Mouse (Mus musculus) brain, embryonic 14.5 days (tissue): ENCODE measurements around the gene Ogfrl1.

Experiments used
- CTCF ChIP-seq: fragments of 200-500 bp; IDR thresholded peaks from 2 replicates; pipeline ENCODE4 v1.5.1; 2012; ENCODE audit warnings: inconsistent platforms, mild to moderate bottlenecking, moderate library complexity, borderline replicate concordance; ENCODE audit not compliant: insufficient read depth, insufficient read length; ENCODE audit errors: extremely low read depth
- POLR2A ChIP-seq: fragments of 200-500 bp; IDR thresholded peaks from 2 replicates; pipeline ENCODE4 v1.6.1; 2012; ENCODE audit warnings: mild to moderate bottlenecking, inconsistent platforms, borderline replicate concordance; ENCODE audit not compliant: poor library complexity, insufficient read depth, insufficient read length, severe bottlenecking; ENCODE audit errors: extremely low read depth

DNA sequence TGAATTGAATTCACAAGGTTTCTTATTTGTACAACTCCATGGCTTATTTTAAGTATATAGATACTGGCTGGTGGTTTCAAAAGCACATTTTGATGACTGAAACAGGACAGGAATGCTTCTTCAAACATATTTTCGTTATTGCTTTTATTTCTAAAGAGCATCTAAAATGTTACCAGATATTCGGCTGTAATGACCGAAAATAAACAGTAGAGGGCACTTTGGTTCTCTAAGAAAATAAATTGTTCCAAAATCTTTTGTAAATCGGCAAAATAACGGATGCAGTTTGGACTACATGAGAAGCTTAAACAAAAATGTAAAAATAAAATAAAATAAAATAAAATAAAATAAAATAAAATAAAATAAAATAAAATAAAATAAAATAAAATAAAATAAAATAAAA, 73.3 kb downstream of the Ogfrl1 start:
- TF ChIP-seq POLR2A (no peak), CTCF (peak; percentile 15; the same call in 1 of the 2 replicates)
